Mouse (Mus musculus) spleen, postnatal 4 days (tissue): ENCODE measurements at regions not wholly inside any gene's neighbourhood (a gene's known extent, or its start where the extent isn't known, plus 50 kb on each side); places are given as distances from the start of the nearest gene placed in this dataset.

Source experiments
- DNase-seq, 2 experiments: peaks; one replicate each; pipeline ENCODE4 v3.0.0; 2022; ENCODE audit warnings: low spot score in 2 of 2

DNA sequence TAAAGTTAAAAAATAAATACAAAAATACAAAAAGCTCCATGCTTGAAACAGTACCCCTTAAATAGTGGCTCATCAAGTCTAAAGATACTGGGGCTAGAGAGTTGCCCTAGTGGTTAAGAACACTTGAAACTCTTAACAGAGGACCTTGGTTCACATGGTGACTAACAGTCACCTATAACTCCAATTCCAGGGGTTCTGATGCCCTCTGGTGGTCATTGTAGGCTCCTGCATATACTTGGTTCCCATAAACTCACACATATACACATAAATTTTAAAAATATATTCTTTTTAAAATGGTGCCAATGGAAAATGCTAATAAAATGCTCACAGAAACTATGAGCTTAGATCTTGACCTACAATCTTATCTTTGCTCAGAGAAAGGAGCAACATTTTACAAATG lies 286.4 kb downstream of the Pdcd6ip start:
- DNase-seq = no peak

DNA sequence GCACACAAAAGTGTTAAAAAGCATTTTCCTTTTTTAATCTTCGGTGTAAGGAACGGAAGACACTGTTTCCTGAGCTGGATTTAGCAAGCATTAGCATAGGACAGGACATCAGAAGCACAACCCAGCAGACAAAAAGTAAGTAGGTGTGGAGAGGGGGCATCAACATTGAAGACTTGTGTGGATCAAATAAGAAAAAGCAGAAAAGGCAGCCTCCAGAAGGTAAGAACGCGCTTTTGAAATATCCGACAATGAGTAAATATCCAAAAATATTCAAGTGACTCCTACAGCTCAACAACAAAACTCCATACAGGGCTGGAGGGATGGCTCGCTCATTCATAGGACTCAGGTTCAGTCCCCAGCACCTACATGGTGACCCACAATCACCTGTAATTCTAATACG lies 286.9 kb downstream of the Pdcd6ip start:
- DNase-seq = no peak

DNA sequence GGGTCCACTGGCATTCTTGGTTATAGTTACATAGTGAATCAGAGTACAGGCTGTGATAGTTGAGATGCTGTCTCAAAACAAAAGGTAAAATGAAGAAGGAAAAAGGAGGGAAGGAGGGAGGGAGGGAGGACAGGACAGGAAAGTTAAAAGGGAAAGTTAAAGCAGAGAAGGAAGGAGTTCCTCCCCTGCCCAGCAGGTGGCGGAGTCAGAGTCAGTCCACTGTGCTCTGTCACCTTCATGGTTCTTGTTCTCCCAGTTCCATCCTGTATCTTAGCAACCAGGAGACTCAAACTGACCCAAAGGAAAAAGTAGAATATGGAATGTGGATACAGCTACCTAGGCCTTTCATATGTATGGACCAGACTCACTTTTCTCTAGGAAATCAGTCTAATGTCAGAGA lies 288.3 kb downstream of the Pdcd6ip start:
- no peak for DNase-seq

DNA sequence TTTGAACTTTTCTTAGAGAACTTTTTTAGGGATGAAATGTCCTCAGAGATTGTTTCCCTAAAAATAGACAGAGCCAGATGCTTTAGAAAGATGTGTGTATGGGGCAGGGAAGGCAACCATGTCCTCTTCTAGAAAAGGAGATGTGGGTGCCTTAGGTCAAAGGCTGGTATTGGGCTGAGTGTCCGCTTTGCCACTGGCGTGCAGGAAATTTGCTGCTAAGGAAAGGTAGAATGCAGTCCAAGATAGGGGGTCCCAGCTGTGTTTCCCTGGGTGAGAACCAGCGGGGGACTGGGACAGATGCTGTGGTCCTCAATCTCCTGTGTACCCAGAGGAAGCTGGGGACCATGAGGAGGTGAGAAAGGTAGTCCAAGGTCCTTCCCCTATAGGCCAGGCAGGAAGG lies 291.0 kb downstream of the Pdcd6ip start:
- DNase-seq = no peak

DNA sequence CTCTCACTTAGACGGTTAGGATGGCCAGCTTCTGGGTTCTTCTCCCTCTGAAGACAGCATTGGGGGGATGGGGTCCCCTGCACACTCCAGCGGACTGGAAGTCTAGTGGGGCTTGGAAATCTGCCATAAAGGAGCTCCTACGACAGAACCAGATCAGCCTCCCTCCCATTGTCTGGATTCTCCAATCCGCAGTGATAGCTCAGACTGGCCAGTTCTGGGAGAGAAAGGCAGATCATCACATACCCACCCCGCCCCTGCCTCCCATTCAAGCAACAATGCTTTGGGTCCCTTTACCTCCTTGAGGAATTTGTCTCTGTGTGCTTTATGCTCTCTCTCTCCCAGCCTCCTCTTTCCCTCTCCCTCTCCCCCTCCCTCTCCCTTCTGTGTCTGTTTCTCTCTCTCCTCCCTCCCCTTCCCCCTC lies 292.5 kb downstream of the Pdcd6ip start:
- no peak for DNase-seq

DNA sequence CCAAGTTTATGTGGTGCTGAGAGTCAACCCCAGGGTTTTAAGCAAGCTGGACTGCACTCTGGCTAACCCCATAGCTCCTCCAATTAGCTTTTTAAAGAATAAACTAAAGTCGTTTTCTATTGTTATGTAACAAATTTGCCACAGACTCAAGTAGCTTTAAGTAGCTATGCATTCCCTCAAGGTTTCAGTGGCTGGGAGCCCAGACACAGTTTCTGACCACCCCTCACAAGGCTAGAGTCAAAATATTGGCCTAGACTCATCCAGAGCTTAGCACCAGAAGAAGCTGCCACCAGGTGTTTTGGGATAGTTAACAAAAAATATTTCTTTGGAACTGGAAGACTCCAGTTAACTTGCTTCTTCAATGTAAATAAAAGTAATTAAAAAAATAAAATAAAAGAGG lies 293.4 kb downstream of the Pdcd6ip start:
- no peak for DNase-seq

DNA sequence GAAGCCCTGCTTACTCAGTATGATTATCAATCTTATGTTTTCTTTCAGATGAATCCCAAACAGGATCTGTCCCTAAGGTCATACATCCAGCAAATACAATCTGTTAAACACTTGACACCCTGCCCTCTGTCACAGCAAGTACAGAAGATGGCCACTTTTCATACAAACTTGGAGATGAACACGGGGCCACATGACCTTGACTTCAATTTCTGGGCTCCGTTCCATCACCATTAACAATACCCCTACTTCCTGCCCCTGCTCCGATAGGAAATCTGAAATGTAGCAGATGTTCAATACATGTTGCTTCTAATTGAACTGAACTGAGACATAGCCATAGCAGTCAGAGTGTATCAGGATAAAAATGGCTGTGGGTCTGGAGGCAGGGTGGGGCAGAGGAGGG lies 294.2 kb downstream of the Pdcd6ip start:
- no peak for DNase-seq

DNA sequence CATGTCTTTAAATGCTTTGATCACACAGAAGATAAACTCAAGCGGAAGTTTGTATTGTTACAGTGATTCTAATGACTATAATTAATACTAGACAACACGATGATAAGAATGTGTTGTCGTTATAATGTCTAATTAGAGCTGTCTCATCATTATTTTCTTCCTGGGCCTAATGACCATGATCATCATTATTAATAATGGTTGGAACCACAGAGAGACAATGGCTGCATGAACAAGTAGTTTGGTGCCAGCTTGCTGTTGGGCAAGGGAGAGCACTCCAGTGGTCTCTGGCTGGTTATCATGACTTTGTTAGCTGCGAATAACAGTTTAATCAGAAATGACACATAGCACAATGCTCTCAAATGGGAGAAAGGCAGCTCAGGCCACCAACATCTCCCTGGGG lies 296.4 kb downstream of the Pdcd6ip start:
- DNase-seq = no peak

DNA sequence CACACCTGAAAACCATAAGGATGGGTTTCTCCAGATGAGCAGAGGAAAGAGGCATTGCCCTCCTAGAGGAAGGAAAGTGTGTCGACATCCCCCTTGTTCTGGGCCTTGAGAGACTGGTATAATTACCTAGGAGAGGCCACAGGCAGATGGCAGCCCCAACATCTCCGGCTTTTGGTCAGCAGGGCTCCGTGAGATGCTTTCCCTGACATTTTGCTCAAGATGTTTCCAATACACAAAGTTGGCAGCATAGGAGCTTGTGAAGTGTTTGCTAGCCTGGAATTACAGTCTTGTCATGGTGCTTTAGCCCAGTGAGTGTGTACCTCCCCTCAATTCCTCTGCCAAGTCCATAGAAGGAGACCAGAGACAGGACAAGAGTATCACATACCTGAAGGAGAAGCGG lies 299.5 kb downstream of the Pdcd6ip start:
- no peak for DNase-seq

DNA sequence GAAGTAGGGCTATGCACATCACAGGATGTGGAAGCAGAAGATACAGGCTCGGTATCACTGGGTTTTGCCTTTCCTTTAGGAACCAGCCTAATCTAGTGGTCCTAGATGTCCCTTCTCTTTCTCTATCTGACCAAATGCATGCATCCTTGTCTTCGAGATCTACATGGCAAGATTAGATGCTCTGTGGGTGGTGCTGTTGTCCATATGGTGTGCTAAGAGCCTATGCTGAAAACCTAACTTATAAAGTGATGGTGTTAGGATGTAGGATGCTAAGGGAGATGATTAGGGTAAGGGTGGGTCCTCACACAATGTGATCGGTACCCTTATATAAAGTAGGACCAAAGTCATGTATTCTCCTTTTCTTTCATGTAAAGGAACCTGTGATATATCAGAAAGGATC lies 313.7 kb downstream of the Pdcd6ip start:
- no peak for DNase-seq

DNA sequence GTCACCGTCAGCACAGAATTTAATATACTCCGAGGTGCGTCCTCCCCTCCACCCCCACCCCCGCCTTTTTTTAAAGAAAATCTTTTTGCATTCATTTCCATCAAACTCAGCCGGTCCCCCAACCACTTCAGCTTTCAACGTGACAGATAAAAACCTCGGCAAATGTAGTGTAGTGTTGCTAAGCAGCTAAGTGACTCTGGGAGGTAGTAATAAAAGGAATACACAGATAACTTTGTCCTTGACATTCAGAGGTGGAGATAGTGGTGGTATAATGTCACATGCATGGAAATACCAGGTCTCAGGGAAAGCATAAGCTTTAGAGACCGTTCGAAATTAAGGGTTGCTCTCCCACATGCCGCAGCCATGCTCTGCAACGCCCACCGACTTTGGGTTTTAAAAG lies 320.7 kb downstream of the Pdcd6ip start:
- DNase-seq = no peak

DNA sequence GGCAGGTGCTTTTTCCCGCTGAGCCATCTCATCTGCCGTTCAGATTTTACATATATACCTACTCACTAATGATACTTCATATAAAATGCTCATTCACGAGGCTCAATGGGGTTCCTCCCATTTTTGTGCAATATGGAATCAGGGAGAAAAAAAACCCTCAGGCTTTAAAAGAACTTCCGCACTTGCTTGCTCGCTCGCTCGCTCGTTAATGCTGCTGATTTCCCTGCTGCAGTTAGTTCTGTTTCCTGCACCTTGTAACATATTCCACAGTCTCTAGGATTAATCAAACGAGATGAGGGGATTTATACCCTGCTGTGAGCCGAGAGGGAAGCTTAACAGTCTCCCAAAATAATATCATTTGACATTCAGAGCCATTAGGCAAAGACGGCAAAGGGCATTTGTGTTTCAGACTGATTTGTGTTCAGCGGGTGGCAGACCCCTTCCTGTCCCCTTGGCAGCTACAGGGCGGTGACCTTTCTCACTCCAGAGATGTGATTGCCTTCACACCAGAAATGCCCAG lies 326.4 kb downstream of the Pdcd6ip start:
- no peak for DNase-seq

DNA sequence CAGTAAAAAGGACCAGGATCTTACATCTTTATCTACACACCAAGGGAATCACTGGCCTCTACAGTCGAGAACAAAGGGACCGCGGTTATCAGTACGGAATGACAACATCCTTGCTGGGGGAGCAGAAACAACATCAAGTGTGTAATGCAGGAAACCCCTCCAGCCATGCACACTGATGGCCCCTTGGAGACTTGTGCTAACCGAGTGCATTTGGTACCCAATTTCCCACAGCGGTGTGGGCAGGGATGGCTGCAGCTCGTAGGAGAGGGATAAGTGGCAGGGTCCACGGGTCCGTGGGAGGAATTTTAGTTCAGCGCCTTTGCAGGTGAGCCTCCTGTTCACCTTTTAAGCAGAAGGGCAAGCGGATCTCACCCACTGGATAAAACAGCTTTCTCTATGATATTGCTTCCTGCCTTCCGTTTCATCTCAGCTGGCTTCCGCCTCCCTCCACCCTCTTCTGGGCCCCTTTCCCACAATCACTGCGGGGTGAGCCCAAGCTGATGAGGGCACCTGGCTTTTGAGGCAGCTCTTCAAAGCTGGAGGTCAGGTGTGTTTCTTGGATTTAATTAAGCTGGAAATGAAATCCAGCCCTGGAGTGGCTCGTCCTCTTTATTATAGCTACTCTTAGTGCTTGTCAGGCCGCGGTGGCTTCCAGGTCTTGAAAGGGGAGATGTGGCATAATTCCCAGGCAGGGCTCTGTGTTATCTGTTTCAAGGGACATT lies 327.5 kb downstream of the Pdcd6ip start:
- DNase-seq = peak in 1 of 2 experiments; percentile 26

DNA sequence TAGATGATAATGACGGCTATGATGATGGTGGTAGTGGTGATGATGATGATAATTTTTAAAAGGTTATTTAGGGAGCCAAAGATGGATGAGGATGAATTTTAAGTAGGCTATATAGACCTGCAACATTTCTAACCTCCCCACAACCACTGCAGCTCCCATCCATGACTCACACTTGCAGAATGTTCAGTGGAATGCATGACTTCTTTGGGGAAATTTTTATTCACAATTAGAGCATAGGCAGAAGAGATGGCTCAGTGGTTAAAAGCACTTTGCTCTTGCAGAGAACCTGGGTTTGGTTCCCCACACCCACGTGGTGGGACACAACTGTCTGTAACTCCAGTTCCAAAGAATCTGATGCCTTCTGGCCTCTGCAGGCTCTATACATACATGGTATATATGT lies 329.5 kb downstream of the Pdcd6ip start:
- no peak for DNase-seq

DNA sequence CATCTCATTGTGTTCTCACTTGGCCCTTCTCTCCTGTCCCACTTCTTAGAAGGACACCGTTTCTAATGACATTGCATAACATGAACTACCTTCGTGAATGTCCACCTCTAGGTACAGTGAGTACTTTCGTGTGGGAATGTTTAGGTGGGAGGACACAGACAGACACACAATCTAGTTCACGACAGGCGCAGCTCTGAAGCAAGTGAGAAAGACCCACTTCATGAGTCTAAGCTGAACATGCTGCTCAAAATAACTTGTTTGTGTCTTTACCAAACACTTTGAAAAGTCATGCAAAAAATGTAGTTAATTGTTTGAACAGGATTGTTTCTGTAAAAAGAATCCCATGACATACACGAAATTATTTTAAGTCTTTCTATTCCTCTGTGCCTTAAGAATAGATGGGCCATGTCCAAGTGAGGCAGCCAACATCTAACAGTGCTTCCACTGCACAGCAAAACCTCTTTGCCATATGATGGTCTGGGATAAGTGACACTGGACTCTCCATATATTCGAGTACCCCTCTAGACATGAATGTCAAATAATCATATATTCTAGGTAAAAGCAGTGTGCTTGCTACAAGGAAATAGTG lies 336.2 kb downstream of the Pdcd6ip start:
- peak in 1 of 2 experiments; percentile 5 for DNase-seq

DNA sequence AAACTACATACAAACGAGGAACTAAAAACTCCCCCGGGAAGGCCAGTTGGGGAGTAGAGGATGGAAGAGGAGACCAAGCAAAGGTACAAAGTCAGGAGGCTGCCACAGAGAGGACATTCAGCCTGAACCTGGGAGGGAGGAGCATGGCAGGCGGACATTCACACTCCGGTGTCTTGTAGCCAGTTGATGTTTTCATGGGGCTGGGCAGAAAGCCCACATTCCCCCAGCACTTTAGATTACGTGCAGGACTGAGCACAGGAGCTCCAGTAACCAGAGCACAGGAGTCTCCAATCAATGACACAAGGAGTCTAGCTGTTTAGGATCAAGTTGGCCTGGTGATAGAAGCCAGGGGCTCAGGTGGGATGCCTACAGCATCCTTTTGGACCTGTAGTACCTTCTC lies 360.1 kb downstream of the Pdcd6ip start:
- peak in 1 of 2 experiments; percentile 15 for DNase-seq

DNA sequence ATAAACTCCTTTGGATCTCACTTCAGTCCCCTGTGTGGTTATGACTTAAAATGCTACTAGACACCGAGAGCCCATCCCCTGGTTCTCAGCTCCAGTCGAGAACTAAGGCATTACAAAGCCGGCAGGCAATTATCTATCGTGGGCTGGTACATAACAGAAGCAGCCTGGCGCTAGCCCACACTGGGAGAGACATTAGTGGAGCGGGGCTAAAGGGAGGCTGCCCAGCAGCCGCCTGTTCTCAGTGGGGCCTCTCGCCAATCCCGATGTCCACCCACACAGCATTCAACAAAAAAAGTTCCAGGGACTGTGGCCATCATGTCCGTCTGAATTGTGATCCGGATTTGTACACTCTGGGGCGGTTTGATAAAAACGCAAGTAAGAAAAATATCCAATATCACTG lies 361.5 kb downstream of the Pdcd6ip start:
- DNase-seq = no peak

DNA sequence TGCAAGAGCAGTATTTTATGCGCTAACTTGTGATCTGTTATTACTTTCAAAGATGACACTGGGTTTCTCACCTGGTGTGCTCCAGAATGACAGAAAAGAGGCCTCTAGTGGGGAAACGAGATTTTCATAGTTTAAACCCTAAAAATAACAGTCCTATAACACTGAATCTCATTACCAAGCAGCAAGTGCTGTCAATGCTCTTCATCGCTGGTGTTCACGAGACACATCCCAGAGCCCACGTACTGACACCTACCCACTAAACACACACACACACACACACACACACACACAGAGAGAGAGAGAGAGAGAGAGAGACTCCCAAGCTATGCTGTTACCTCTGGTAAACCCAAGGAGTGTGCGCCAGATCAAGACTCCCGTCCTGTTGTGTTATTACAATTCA lies 365.9 kb downstream of the Pdcd6ip start:
- no peak for DNase-seq

DNA sequence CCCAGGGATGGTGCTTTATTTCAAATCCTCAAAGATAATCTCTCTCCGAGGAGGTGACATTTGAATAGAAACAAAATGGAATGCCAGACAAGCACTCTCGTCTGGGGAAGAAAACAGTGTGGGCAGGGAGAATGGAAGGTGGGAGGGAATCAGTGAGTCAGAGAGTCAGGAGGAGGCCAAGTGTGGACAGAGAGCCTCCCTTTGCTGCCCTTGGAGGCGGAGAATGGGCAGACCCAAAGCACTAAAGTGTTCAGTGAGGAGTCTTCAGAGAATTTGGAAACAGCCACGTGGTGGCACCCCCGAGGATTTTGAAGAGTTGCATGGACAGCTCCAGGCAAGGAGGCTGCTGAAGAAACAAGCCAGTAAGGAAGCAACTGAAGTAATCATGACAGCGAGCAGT lies 367.2 kb downstream of the Pdcd6ip start:
- DNase-seq = no peak

DNA sequence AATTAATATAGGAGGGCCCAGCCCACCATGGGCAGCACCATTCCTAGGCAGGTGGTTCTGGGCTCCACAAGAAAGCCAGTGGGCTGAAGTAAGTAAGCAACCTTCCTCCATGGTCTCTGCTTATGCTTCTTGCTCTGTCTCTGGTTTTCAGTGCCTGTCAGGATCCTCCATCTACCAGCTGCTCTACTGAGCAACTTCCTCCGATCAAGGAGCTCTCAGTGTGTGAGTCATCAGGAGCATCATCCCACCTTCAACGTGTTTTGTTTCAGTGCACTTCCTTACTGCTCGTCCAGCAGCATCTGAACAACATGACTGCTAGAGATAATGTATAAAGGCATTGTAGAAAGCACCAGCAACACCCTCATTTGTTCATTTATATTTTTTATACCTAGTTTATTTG lies 368.0 kb downstream of the Pdcd6ip start:
- no peak for DNase-seq

DNA sequence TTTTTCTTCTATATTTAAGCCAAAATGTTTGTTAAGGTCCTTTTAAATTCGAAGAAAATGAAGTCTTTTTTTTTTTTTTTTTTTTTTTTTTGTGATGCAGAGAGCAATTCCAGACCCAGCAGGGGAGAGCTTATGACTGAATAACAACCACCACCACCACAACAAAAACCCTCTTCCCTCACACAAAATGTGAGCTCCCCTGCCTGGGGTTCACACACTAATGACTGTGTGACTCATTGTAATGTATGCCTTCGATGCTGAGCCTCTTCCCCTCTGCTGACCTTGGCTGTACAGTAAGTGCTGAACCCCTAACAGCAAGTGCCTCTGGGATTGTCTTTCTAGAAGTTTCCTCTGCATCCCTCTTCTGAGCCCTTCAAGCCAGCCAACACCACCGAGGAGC lies 383.6 kb downstream of the Pdcd6ip start:
- DNase-seq = no peak

DNA sequence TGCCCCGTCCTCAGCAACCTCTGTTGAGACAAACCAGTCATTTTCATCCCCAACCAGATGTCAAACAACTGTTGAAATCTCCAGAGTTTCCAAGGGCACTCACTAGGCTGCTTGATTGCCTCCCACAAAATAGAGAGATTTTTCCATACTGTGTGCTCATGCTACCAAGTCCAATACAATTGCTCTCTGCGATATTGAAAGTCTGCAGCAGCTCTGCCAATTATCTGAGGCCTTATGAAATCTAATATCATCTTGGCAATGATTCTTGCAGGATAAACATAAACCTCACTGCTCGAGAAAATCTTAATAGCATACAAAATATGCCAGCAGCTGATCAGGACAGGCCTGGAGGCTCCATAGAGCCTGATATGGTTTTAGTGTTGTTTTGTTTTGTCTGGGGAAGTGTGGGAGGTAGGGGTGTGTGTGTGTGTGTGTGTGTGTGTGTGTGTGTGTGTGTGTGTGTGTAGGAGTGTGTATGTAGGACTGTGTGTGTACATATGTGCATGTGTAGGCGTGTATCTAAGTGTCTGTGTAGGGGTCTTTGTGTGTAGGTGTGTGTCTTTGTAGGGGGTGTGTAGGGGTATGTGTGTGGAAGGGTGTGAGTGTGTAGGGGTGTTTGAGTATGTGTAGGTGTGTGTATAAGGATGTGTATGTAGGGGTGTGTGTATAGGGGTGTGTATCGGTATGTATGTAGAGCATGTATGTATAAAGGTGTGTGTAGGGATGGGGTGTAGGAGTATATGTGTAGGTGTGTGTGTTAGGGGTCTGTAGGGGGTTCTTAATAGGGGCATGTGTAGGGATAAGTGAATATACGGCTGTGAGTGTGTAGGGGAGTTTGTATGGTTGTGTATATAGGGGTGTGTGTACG lies 398.1 kb downstream of the Pdcd6ip start:
- no peak for DNase-seq

DNA sequence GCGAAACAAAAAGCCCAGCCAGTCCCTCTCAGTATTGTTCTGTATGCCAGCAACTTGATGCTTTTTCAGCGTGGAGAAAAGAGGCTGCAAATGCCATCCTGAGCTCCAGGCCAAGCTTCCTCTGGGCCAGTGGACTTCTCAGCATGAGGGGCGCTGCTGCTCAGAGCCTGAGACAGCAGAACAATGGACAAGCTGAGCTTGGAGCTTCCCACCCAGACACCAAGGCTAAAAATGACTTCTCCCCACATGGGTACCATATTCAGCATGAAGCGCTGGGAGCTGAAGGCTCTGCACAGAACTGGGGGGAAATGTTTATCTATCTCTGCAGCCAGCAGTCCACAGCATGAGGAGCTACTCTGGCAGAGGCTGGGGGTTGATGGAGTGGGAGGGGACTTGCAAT lies 402.3 kb downstream of the Pdcd6ip start:
- DNase-seq = no peak
